Mouse (Mus musculus): ENCODE data around the gene Pvr.
"Not testable (repeated sequence)": the region's sequence is repeated elsewhere in the genome, so short reads cannot be mapped to it uniquely, and the experiment has no call there.

The Pvr gene

DNA sequence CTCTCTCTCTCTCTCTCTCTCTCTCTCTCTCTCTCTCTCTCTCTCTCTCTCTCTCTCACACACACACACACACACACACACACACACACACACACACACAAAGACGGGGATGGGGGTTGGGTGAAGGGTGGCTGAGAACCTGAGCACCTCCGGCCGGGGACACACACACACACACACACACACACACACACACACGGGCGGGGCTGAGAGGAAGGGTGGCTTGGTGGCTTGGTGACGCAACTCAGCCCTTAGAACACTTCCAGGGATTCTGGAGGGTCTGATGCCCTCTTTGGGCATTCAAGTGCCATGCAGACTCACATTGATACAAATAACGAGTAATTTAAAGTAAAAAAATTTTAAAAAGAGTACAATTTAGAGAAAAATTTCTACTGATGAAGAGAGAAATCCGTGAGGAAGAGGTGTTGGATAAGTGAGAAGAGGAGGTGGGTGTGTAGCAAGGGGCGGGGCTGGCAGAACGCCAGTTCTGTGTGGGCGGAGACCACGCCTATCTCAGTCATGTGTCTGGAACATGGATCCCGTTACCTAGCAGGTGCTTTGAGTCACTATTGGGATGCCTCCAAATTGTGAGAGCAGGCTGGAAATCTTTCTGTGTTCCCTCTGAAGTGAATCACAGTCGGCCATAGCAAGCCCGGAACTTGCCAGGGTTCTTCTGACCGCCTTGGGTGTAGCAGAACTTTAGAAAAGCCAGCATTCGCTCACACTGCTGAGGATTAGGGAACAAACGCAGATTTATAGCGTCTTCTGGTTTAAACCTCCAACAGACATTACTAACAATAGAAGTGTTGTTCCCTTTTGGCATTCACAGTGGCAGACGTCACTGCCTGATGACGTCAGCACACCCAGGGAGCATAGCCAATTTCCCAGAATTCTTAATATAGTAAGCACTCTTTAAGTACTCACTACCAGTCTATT is 12.2 kb upstream of the Pvr start:
- DNase-seq = peak; percentile 98

DNA sequence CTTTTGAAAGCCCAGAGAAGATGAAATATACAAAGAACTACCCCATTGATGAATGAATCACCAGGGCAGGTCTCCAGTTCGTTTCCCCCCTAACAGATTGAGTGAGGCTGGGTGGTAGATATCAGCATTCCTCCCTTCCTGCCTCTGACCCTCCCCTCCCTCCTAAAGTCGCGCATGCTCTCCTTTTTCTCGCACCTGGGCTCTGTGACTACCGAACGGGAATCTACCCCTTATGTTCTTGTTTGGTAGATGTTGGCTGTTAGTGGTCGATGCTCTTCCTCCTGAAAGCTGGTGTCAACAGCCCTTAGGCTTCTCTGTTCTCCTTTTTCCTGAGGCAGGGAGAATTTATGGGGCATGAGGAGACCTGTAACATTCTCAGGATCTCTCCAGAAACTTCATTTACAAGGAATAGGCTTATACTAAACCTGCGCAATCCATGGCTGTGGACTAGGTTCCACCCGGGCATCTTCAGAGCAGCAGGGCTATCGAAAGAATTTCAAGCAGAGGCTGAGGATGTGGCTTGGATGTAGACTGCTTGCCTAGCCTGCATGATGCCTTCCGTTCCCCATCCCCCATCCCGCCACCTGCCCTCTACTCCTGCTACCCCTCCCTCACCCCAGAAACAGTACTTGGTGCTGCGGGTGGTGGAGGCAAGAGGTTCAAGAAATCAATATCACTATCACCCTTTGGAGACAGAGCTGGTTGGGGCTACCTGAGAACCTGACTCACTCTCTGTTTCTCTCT is 11.3 kb upstream of the Pvr start:
- peak; percentile 89 for DNase-seq

GRCm38 (mm10) chr7:19930481-19930880 is 9.5 kb upstream of the Pvr start:
- not testable (repeated sequence) for DNase-seq

DNA sequence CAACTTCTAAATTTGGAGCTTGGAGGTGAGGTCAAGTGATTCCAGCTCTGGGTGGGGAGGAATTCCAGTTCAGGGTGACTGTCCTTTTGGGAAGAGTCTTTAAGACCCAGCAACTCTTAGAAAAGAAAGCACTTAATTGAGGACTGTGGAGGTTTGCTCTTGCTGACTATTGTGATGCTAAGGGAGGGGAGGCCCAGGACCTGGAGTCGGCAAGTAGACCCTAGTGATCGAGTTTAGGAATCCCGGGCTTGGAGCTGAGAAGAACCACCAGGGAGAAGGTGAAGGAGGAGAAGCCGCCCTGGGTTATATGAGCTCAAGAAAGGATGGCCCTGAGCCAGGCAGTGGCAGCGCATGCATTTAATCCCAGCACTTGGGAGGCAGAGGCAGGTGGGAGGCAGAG is 7.5 kb upstream of the Pvr start:
- no peak for DNase-seq

GRCm38 (mm10) chr7:19926849-19927480 is 6.0 kb upstream of the Pvr start:
- DNase-seq = peak; percentile 95

GRCm38 (mm10) chr7:19925376-19925775 is 4.4 kb upstream of the Pvr start:
- DNase-seq = no peak

DNA sequence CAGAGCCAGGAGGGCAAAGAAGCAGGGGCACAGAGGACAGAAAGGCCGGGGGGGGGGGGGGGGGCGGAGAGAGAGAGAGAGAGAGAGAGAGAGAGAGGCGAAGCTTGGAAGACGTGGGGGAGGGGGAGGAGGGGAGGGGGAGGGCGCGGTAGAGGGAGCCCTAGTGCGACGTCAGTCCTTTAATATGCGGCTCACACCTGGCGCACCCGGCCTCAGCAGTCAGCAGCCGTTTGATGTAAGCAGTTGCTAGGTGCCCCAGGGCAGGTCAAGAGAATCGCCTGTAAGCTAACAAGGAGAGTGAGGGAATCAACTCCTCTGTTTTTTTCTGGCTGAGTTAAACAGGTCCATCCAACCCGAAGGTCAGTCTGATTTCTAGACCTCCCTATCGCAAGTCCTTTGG is 2.8 kb upstream of the Pvr start:
- DNase-seq = peak; percentile 80

DNA sequence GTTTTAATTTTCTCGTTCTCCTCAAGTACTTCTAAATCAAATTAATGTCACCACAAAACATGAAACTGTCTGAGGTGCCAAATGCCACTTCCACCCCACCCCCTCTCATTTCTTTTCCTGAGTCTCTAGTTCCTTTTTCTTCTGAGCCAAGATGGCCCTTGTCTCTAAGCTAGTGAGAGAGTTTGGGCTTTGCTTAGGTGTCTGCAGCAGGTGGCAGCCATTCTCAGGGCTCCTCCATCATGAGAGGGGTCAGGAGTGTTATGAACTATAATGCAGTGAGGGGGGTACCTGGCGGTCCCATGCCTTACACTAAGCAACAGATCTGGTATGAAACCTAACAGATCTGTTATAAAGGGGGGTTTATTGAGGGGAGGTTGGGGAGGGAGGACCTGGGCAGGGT is 2.4 kb upstream of the Pvr start:
- peak; percentile 70 for DNase-seq

GRCm38 (mm10) chr7:19920166-19920505 is 824 bp downstream of the Pvr start:
- peak; percentile 92 for DNase-seq

GRCm38 (mm10) chr7:19914558-19914957 is 6.4 kb downstream of the Pvr start:
- DNase-seq = peak; percentile 87

DNA sequence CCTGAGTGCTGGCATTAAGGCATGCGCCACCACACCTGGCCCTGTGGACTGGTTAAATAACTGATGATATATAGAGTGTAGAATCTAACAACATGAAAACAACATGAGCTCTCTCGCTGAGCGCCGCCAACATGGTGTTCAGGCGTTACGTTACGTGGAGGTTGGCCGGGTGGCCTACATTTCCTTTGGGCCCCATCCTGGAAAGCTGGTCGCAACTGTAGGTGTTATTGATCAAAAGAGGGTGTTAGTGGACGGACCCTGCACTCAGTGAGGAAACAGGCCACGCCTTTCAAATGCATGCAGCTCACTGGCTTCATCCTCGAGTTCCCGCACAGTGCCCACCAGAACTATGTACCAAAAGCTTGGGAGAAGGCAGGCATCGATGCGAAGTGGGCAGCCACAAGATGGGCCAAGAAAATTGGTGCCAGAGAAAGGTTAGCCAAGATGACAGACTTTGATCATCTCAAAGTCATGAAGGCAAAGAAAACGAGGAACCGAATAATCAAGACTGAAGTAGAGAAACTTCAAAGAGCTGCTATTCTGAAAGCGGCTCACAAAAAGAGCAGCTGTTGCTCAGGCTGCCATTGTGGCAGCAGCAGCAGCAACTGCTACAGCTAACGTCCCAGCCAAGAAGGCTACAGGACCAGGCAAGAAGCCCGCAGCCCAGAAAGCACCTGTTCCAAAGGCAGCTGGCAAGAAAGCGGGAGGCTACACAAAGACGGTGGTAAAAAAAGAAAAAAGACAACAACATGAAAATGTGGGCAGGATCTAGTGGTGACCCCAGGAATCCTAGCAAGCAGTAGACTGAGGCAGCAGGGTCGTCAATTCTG is 9.1 kb downstream of the Pvr start:
- peak; percentile 80 for DNase-seq

GRCm38 (mm10) chr7:19911292-19911658 is 9.7 kb downstream of the Pvr start:
- peak; percentile 88 for DNase-seq

GRCm38 (mm10) chr7:19910421-19911291 is 10.3 kb downstream of the Pvr start:
- DNase-seq = peak; percentile 97

DNA sequence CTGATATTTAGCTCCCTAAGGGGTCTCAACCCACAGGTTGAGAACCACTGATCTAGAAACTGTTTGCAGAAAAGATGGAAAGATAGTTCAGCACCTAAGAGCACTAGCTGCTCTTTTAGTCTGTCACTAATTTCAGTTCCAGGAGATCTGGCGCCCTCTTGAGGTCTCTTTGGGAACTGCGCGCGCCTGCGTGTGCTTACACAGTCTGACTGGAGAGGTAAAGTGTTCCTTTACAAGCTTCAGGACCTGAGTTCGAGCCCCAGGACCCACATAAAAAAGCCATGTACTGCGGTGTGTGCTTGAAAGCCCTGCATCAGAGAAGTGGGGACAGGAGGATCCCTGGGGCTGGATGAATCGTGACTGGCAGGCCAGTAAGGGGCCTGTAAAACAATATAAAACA is 31.1 kb downstream of the Pvr start:
- DNase-seq = peak; percentile 82

- no peak for DNase-seq
Observed at GRCm38 (mm10) chr7:19887849-19888248, 33.1 kb downstream of the Pvr start, which contains the start of gene Ceacam19. Gene Ceacam19, minus strand, starts transcription at chr7:19887965.

DNA sequence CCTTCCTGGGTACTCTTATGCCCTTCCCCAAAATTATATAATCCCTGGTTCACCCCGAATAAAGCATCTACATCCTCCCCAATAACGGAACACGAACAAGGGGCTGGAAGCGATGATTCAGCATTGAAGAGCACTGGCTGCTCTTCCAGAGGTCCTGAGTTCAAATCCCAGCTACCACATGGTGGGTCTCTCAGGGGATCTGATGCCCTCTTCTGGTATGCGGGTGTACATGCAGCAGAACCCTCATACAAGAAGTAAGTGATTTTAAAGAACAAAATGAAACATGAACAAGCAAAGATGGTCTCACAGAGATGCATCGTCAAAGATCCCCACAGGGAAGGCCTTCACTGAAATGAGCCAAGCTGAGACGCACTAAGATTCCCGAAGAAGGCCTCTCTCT is 40.2 kb downstream of the Pvr start:
- peak; percentile 36 for DNase-seq

- peak; percentile 96 for DNase-seq
Observed at GRCm38 (mm10) chr7:19876781-19877425, 44.1 kb downstream of the Pvr start.

DNA sequence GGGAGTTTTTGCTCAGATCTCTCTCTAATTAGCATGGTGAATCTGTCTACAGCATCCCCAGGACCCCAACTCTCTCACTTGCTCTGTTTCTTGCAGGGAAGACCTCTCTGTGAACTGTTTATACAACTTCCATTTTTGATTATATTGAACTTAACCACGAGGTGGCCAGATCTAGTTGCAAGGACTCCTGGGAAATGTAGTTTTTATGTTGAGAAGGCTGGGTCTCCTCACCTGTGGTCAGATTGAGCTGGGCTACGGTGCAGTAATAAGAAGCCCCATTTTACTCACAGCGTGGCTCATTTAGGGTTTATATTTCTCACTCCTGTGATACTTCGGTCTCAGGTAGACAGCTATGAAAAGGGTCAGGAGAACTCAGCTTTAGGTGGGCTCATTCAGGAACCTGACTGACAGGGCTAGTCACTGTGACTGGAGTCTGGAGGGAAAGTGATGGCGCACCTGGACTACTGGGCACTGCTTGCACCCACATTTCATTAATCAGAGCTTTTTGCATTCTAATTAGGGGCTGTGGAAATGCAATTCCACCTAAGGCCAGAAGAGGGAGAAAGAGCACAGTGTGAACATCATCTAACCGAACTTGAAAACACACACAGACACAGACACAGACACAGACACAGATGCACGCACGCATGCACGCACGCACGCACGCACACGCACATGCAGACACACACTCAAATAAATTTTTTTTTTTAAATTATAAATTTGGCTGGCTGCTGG is 44.8 kb downstream of the Pvr start:
- DNase-seq = peak; percentile 92

- peak; percentile 90 for DNase-seq
Observed at GRCm38 (mm10) chr7:19871943-19872601, 48.9 kb downstream of the Pvr start.

DNA sequence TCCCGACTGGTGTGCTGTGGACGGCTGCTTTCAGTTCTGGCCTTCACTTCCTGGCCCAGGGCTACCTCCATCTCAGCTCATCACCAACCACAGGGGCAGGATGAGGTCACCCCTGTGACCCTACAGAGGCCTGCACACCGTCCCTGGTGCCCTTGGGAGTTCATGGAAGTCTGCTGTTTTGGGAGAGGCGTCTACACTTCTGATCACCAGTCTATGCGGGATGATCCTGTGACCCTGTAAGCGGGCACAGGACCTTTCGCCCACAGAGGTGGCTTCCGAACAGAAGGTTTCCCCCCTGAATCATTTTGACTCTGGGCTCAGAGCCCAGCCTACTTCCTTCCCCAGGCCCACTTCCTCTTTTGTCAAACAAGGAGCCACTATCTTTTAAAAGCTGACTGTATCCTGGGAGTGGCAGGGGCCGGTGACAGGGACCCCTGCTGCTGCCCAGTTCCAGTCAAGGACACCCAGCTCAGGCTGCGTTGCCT is 49.8 kb downstream of the Pvr start:
- DNase-seq = peak; percentile 97

Data from heart, adult 11 months (tissue).